Comparison of ENCODE assay signal across 9 mouse cellular contexts in the genomic region with DNA sequence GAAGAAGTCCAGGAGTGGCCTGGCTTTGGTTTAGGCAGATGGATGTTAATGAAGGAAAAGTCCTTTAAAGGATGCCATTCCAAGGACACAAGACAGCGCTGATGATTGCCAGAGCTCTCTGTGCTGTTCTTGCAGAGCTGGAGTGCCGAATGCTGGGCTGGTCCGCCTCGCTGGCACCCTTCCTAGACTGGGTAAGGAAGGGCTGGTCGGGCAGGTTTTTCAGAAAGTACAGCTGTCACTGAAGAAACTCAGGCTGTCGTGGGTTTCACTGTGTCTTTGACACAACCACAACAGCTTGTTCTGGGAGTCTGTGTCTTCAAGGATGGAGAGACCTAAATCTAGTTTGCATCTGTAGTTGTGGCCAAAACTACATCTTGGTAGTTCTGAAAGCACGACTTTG.
A peak's percentile ranks its signal among the peaks of the same experiment; 100 is the strongest.
DNase-seq lines count a peak whose midpoint lies in the region; ATAC-seq and TF ChIP-seq lines count a peak whose summit lies in the region.
"Had no signal": no experiment of that assay in that cellular context is flagged by ENCODE, and none has a peak within 500 bp of the region (broad histone marks: within the 10 kb centered on the region; RNA-seq: fewer than 3 reads in every experiment).

No protein-coding gene starts in this region.

- WGBS in forebrain, embryonic 15.5 days = 66% methylated on average over 7 of the region's 7 CpGs
- 79% methylated on average over 7 of the region's 7 CpGs for WGBS in forebrain, embryonic 13.5 days
- 15% methylated on average over 7 of the region's 7 CpGs for WGBS in cerebellum, adult 2 months

- no peaks in the 10 kb centered on the region for H3K9me3 ChIP-seq in forebrain, embryonic 15.5 days
- no peaks in the 10 kb centered on the region for H3K9me3 ChIP-seq in forebrain, embryonic 13.5 days (replicated peaks)
- H3K9me3 ChIP-seq: neural tube, embryonic 12.5 days had no signal

- no peaks in the 10 kb centered on the region for H3K36me3 ChIP-seq in forebrain, embryonic 15.5 days
- H3K36me3 ChIP-seq in forebrain, embryonic 13.5 days (ENCODE audit: poor library complexity, severe bottlenecking) = no peaks in the 10 kb centered on the region
- H3K36me3 ChIP-seq: neural tube, embryonic 12.5 days had no signal

- DNase-seq in cerebellum, adult 2 months = peak; percentile 25 to 34
- peak; percentile 66 to 73 for DNase-seq in layer of hippocampus, adult 2 months (ENCODE audit: low spot score in 2 of 2)
- DNase-seq in lung, postnatal 4 days = peak; percentile 50 to 67
- peak; percentile 62 to 70 for DNase-seq in urinary bladder, postnatal 36 days (ENCODE audit: low spot score in 2 of 2)
- DNase-seq in spleen, adult 12 weeks (ENCODE audit: low spot score) = no peak

- H3K4me3 ChIP-seq in forebrain, embryonic 15.5 days = no peak overlapping the region
- no peak overlapping the region for H3K4me3 ChIP-seq in forebrain, embryonic 13.5 days
- no peak overlapping the region for H3K4me3 ChIP-seq in cerebellum, adult 2 months (replicated peaks; ENCODE audit: insufficient read depth, low read depth, low read length)
- no peak overlapping the region for H3K4me3 ChIP-seq in layer of hippocampus, adult 2 months
- H3K4me3 ChIP-seq: neural tube, embryonic 12.5 days had no signal

- H3K4me1 ChIP-seq in forebrain, embryonic 15.5 days = peaks cover 11% of the 10 kb centered on the region; the same call in 1 of the 2 replicates
- H3K4me1 ChIP-seq in forebrain, embryonic 13.5 days = peaks cover 12% of the 10 kb centered on the region; the same call in 1 of the 2 replicates
- H3K4me1 ChIP-seq in cerebellum, adult 2 months (ENCODE audit: control insufficient read depth, insufficient read depth, low read length) = no peaks in the 10 kb centered on the region

- peak; percentile 76 for ATAC-seq in forebrain, embryonic 15.5 days (replicated peaks)
- ATAC-seq in forebrain, embryonic 13.5 days = no peak; the same call in 1 of the 2 replicates
- no peak for ATAC-seq in monocyte, adult 5-6 weeks (replicated peaks; ENCODE audit: insufficient number of reproducible peaks, low FRiP score, low TSS enrichment, poor library complexity, severe bottlenecking)

- H3K27me3 ChIP-seq in forebrain, embryonic 15.5 days = no peaks in the 10 kb centered on the region
- no peaks in the 10 kb centered on the region for H3K27me3 ChIP-seq in forebrain, embryonic 13.5 days
- no peaks in the 10 kb centered on the region for H3K27me3 ChIP-seq in cerebellum, adult 2 months (ENCODE audit: control insufficient read depth, insufficient read depth, low read length)
- H3K27me3 ChIP-seq: neural tube, embryonic 12.5 days had no signal

- no peak for TF ChIP-seq CTCF in cerebellum, adult 2 months (IDR thresholded peaks at IDR 0.05; ENCODE audit: borderline replicate concordance, insufficient read depth, low read depth, low read length)
- no peak for TF ChIP-seq CTCF in layer of hippocampus, adult 2 months (conservative IDR thresholded peaks at IDR 0.05)

- H3K27ac ChIP-seq in forebrain, embryonic 15.5 days (replicated peaks) = 0 out of 2 replicates have a peak overlapping the region, but pooled peaks have one; percentile 14
- H3K27ac ChIP-seq in forebrain, embryonic 13.5 days = no peak overlapping the region
- no peak overlapping the region for H3K27ac ChIP-seq in cerebellum, adult 2 months (ENCODE audit: insufficient read depth, low read length)
- H3K27ac ChIP-seq in layer of hippocampus, adult 2 months = peak overlapping the region; percentile 83
- H3K27ac ChIP-seq: neural tube, embryonic 12.5 days had no signal

- no peak overlapping the region for H3K4me2 ChIP-seq in forebrain, embryonic 15.5 days (replicated peaks)
- no peak overlapping the region for H3K4me2 ChIP-seq in forebrain, embryonic 13.5 days
- H3K4me2 ChIP-seq: neural tube, embryonic 12.5 days had no signal

- TF ChIP-seq POLR2A in cerebellum, adult 2 months (IDR thresholded peaks at IDR 0.05; ENCODE audit: borderline replicate concordance, insufficient read depth, low read length) = no peak

- H3K9ac ChIP-seq in forebrain, embryonic 15.5 days (replicated peaks) = no peak overlapping the region
- no peak overlapping the region for H3K9ac ChIP-seq in forebrain, embryonic 13.5 days
- H3K9ac ChIP-seq: neural tube, embryonic 12.5 days had no signal

Comparison
In these comparisons a context has a peak if more than half of its experiments do, and no peak if none do; other contexts are left out.
1. H3K27ac ChIP-seq: peak in forebrain, embryonic 15.5 days (single experiment) and layer of hippocampus, adult 2 months (single experiment); none in forebrain, embryonic 13.5 days (single experiment) and cerebellum, adult 2 months (single experiment).